ENCODE assay signal across 14 mouse cellular contexts in genomic region chr11:74868046-74868760, GRCm38 (mm10). TPM values are rescaled to one million over a fixed set of nuclear protein-coding genes. Genes with fewer than 3 reads are reported as not detected.
DNase-seq lines count a peak whose midpoint lies in the region; TF ChIP-seq lines count a peak whose summit lies in the region.
"Had no signal": no experiment of that assay in that cellular context is flagged by ENCODE, and none has a peak within 500 bp of the region (broad histone marks: within the 10 kb centered on the region; RNA-seq: fewer than 3 reads in every experiment).

No protein-coding gene starts in this region.

- TF ChIP-seq CTCF in E14TG2a.4 (conservative IDR thresholded peaks at IDR 0.05; ENCODE audit: low read length): no peak

- intact Hi-C loops in left cerebral cortex, postnatal 4 days (cut with DNase I): no loop called here
- intact Hi-C loops in left cerebral cortex, postnatal 25 days (cut with DNase I): no loop called here

- peak; percentile 58 for DNase-seq in adrenal gland, postnatal 10 days
- no peak for DNase-seq in adrenal gland, adult 18-20 months (ENCODE audit: low spot score in 2 of 2)
- peak; percentile 45 for DNase-seq in left cerebral cortex, postnatal 4 days
- no peak for DNase-seq in left cerebral cortex, postnatal 25 days (ENCODE audit: low spot score in 2 of 2)
- DNase-seq in cerebellum, postnatal 25 days: peak; percentile 53 to 72
- DNase-seq in right cerebral cortex, postnatal 25 days: no peak
- no peak for DNase-seq in lung, postnatal 36 days
- DNase-seq: B cell, adult 2 months; kidney, adult 18-20 months; kidney, postnatal 36 days; layer of hippocampus, postnatal 36 days had no signal

- peaks cover 11% of the 10 kb centered on the region for H3K9me3 ChIP-seq in E14TG2a.4 (ENCODE audit: low read length)
- H3K9me3 ChIP-seq: heart, embryonic 13.5 days; hindbrain, embryonic 12.5 days had no signal

- H3K27me3 ChIP-seq in E14TG2a.4 (ENCODE audit: insufficient read depth, low read length): no peaks in the 10 kb centered on the region
- H3K27me3 ChIP-seq: heart, embryonic 13.5 days; hindbrain, embryonic 12.5 days had no signal

- peaks cover 43% of the 10 kb centered on the region for H3K36me3 ChIP-seq in E14TG2a.4 (ENCODE audit: insufficient read depth, low read length)

- 0 out of 2 replicates have a peak overlapping the region, but pooled peaks have one; percentile 2 for H3K4me3 ChIP-seq in E14TG2a.4 (replicated peaks; ENCODE audit: low read length)
- H3K4me3 ChIP-seq: heart, embryonic 13.5 days; hindbrain, embryonic 12.5 days had no signal

- H3K4me1 ChIP-seq in E14TG2a.4 (replicated peaks; ENCODE audit: low read depth, low read length): peaks cover 28% of the 10 kb centered on the region

RNA-seq across cellular contexts. Expression of gene Sgsm2, which starts 28.7 kb away (rescaled TPM):
- 10 to 100 TPM; 18.3 to 25.3 TPM for total RNA-seq in adrenal gland, postnatal 10 days (2021)
- 10 to 100 TPM; 15.9 to 27.5 TPM for total RNA-seq in adrenal gland, adult 18-20 months (2021)
- 10 to 100 TPM; 65.3 to 72.8 TPM for total RNA-seq in left cerebral cortex, postnatal 4 days (2021)
- 10 to 100 TPM; 76.0 to 78.3 TPM for total RNA-seq in left cerebral cortex, postnatal 25 days (2021)

RNA-seq across cellular contexts. Expression of gene Tsr1, which starts 29.7 kb away (rescaled TPM):
- total RNA-seq in adrenal gland, postnatal 10 days (2021): 10 to 100 TPM; 34.6 to 39.2 TPM
- 10 to 100 TPM; 46.8 to 57.1 TPM for total RNA-seq in adrenal gland, adult 18-20 months (2021)
- total RNA-seq in left cerebral cortex, postnatal 4 days (2021): 10 to 100 TPM; 37.7 to 42.4 TPM
- 10 to 100 TPM; 26.2 to 28.1 TPM for total RNA-seq in left cerebral cortex, postnatal 25 days (2021)

RNA-seq across cellular contexts. Expression of gene Mnt, which starts 37.5 kb away (rescaled TPM):
- 10 to 100 TPM; 19.1 to 20.6 TPM for total RNA-seq in adrenal gland, postnatal 10 days (2021)
- 10 to 100 TPM; 18.3 to 28.9 TPM for total RNA-seq in adrenal gland, adult 18-20 months (2021)
- 10 to 100 TPM; 36.7 to 36.8 TPM for total RNA-seq in left cerebral cortex, postnatal 4 days (2021)
- total RNA-seq in left cerebral cortex, postnatal 25 days (2021): 10 to 100 TPM; 27.4 to 29.3 TPM

RNA-seq across cellular contexts. Expression of gene Smg6, which starts 57.4 kb away (rescaled TPM):
- 10 to 100 TPM; 20.1 to 27.5 TPM for total RNA-seq in adrenal gland, postnatal 10 days (2021)
- 10 to 100 TPM; 17.9 to 21.4 TPM for total RNA-seq in adrenal gland, adult 18-20 months (2021)
- 10 to 100 TPM; 30.5 to 31.2 TPM for total RNA-seq in left cerebral cortex, postnatal 4 days (2021)
- total RNA-seq in left cerebral cortex, postnatal 25 days (2021): 10 to 100 TPM; 26.5 to 27.5 TPM

RNA-seq across cellular contexts. Expression of gene Srr, which starts 57.5 kb away (rescaled TPM):
- 10 to 100 TPM; 46.4 to 52.7 TPM for total RNA-seq in adrenal gland, postnatal 10 days (2021)
- total RNA-seq in adrenal gland, adult 18-20 months (2021): 10 to 100 TPM; 44.8 to 51.3 TPM
- total RNA-seq in left cerebral cortex, postnatal 4 days (2021): 10 to 100 TPM; 65.6 to 66.2 TPM
- total RNA-seq in left cerebral cortex, postnatal 25 days (2021): 100 to 1,000 TPM in 1 of 2 experiments, 10 to 100 TPM in 1; 93.7 to 100 TPM

Comparison
In these comparisons a context has a peak if more than half of its experiments do, and no peak if none do; other contexts are left out.
1. DNase-seq: peak in adrenal gland, postnatal 10 days (single experiment), left cerebral cortex, postnatal 4 days (single experiment) and cerebellum, postnatal 25 days (2 of 2); none in adrenal gland, adult 18-20 months (0 of 2), left cerebral cortex, postnatal 25 days (0 of 2), right cerebral cortex, postnatal 25 days (single experiment) and lung, postnatal 36 days (single experiment).